Mouse (Mus musculus) CD8-positive naive resting alpha-beta T cell, adult 2 months (primary cell): ENCODE results near the gene Gm7029.

Experiments used
- DNase-seq, 2 experiments: peaks; one replicate each; pipeline ENCODE4 v3.0.0; 2022; ENCODE audit warnings: low read depth in 2 of 2, low spot score in 2 of 2

Gm7029 gene

GRCm38 (mm10) chr17:33911813-33912414 is 38.3 kb downstream of the Gm7029 start:
- no peak for DNase-seq

DNA sequence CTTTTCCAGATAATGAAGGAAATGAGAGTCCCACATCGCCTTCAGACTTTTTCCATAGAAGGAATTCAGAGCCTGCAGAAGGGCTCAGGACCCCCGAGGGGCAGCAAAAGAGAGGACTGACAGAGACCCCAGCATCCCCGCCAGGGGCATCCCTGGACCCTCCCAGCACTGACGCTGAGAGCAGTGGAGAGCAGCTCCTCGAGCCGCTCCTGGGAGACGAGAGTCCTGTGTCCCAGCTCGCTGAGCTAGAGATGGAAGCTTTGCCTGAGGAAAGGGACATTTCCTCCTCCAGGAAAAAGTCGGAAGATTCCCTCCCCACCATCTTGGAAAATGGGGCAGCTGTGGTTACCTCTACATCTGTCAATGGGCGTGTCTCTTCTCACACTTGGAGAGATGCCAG is 39.6 kb downstream of the Gm7029 start:
- no peak for DNase-seq

- no peak for DNase-seq
Observed at GRCm38 (mm10) chr17:33913905-33914304, 40.3 kb downstream of the Gm7029 start.

- no peak for DNase-seq
Observed at GRCm38 (mm10) chr17:33914969-33915391, 41.3 kb downstream of the Gm7029 start.

DNA sequence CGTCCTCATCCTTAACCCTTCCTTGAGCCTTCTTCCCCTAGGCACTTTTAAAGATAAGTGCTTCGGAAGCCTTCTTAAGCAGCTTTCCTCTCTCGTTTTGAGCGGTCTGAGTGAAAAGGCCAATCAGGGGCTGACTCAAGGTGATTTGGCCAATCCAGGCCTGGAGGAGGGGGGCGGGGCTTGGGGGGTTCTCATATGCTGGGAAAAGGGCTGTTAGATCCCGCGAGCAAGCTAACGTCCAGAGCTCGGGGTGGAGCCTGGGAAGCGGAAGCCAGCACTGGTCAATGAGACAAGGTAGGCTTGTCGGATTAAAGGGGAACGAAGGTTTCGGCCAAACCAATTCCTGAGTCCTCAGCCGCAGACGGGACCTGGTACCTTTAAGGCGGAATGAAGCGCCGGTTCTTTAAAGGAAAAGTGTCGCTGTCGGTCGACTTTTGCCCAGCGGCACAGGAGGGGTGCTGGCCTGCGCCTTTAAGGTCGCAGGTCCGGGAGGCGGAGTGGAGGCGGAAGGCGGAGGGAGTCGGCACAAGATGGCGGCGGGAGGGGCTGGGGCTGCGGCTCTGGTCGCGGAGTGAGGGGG is 42.1 kb downstream of the Gm7029 start, which contains the start of the genes Tapbp and Zbtb22:
Gene Tapbp, plus strand, starts transcription at position 229 of the 580 bp plus-strand sequence.
Gene Zbtb22, plus strand, starts transcription at position 234 of the 580 bp plus-strand sequence.
- peak; percentile 84 to 93 for DNase-seq

GRCm38 (mm10) chr17:33916294-33916693 is 42.7 kb downstream of the Gm7029 start:
- DNase-seq = no peak

- DNase-seq = no peak
Observed at GRCm38 (mm10) chr17:33916847-33917655, 43.4 kb downstream of the Gm7029 start.

- no peak for DNase-seq
Observed at GRCm38 (mm10) chr17:33917656-33918292, 44.1 kb downstream of the Gm7029 start.

GRCm38 (mm10) chr17:33918293-33919203 is 44.9 kb downstream of the Gm7029 start:
- no peak for DNase-seq

DNA sequence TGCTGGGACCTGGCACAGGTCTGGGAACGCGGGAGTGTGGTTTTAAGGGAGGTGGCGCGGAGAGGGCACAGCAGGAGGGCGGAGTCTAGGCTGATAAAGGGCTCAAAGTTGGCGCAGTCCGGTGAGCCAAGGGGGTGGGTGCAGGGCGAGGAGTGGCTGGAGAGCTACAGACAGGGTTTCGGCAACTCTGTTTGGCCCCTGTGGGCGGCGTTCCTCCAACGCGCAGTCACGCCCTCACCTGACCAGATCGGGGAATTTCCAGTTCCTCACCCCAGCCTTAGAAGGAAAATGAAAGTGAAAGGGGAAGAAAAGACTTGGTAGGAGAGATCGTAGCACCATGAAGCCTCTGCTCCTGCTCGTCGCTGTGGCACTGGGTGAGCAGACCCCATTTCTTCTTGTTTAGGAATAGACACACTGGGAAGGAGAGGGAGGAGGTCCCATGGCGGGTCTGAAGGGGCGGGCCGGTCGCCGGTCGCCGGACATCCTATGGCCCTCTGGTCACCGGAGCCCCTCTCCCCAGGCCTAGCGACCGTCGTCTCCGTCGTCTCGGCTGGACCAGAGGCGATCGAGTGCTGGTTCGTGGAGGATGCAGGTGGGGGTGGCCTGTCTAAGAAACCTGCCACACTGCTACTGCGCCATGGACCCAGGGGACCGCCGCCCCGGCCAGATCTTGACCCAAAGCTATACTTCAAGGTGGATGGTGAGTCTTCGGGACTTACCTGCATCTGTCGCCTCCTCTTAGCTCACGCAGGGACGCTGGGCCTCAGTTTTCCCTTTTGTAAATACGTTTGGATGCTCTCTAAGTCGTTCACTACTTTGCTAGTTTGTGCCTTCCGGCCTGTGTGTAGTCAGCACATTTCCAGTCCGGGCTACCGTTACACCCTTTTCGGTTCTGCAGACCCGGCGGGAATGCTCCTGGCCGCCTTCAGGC is 46.0 kb downstream of the Gm7029 start:
- DNase-seq = peak; percentile 69 to 77

GRCm38 (mm10) chr17:33920282-33921097 is 46.9 kb downstream of the Gm7029 start:
- DNase-seq = peak; percentile 77 to 87

DNA sequence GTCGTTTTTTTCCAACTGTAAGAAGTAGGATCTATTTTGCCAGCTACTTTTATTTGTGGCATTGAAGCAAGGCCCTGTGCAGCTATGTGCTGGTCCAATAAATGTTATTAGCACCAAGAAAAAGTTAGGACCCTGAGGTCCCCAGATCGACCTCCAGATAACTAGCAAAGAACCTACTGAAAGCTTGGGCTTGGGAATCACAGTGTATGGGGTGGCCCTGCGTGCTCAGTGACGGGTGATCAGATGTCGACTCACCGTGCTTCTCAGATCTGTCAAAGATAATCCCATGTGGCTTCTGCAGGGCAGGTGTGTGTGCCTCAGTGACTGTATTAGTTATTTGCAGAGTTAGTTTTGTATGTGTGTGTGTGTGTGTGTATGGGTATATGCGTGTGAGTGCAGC is 47.7 kb downstream of the Gm7029 start:
- DNase-seq = no peak
